Mouse (Mus musculus): ENCODE measurements around the gene Ripor3.
"Not testable (repeated sequence)": the region's sequence is repeated elsewhere in the genome, so short reads cannot be mapped to it uniquely, and the experiment has no call there.

Gene Ripor3

DNA sequence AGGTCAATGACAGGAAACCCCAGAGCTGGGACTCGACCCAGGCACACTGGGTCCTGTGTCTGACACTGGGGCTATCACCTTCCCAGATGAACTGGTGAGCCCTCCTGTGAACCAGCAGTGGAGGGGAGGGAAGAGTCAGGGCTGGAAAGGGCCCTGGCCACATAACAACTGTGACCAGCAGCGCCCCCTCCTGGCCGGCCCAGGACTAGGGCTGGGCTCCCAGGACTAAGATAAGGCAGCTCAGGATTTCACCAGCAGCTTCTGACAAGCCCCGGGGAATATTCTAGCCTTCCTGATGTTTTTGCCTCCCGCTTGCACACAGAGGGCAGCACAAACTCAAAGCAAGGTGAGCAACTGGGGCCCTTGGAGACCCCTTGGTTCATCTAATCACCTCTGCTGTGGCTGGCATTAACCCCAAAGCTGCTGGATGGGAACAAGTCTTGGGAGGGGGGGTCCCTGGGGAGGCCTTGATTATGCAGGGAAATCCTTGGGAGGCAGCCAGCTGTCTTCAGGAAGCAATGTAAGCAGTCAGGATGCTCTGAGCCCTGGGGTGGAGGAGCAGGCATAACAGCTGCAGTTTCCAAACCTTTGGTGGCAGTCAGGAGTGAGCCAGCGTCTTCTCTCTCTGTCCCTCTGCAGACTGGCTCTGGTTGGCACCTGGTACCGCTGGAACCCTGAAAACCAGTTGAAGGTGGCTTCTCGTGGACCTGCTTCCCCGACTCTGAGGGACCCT lies at the start of gene Ripor3:
Gene Ripor3 (minus strand): TSS at position 683 of the 733 bp plus-strand sequence.
- peak in 1 of 2 experiments; percentile 70 for DNase-seq (ENCODE audit: low spot score in 2 of 2)

DNA sequence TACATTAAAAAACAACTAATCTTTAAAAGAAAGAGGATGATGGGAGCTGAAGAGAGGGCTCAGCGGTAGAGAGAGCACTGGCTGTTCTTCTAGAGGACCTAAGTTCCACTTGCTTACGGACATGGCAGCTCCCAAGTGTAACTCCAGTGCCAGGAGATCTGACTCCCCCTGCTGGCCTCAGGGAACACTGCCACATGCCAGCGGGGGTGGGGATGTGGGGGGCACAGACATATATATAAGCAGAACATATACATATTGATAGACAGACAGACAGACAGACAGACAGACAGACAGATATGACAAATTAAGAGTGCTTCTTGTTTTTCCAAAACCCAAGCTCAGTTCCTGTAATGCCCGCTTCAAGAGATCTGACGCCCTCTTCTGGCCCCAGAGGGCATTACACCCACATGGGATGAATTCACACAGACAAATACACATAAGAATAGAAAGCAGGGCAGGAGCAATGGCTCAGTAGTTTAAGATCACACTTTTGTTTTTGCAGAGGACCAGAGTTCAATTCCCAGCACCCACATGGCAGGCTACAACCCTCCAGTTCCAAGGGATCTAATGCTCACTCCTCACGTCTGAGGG lies 48.9 kb upstream of the Ripor3 start:
- DNase-seq (ENCODE audit: low spot score in 2 of 2), result no peak

DNA sequence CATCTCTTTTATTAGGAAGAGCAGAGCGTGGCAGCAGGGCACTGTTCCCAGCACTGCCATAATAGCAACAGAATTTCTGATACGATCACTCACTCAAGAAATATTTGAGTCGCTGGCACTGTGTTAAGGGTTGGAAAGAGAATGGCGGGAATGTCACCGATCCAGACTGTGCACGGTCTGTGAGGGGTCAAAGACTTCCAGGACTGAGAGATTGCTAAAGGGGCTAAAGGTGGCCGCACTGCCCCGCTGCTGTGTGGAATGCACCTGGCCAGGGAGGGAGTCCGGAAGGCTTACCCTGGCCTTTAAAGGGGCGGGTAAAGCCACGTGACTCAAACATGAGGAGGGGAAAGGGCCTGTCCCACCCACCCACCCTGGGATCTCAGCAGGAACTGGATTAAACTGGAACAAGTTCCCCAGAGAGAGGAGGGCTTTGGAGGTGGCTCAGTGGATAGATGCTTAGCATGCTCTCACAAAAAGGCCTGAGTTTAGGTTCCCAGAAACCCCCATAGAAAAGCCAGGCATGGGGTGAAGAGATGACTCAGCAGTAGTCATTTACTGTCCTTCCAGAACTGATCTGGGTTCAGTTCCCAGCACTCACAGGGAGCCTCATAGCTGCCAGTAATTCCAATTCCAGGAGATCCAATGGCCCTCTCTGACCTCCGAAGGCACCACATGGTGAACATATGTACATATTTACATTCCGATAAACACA lies 48.2 kb upstream of the Ripor3 start:
- no peak for DNase-seq (ENCODE audit: low spot score in 2 of 2)

DNA sequence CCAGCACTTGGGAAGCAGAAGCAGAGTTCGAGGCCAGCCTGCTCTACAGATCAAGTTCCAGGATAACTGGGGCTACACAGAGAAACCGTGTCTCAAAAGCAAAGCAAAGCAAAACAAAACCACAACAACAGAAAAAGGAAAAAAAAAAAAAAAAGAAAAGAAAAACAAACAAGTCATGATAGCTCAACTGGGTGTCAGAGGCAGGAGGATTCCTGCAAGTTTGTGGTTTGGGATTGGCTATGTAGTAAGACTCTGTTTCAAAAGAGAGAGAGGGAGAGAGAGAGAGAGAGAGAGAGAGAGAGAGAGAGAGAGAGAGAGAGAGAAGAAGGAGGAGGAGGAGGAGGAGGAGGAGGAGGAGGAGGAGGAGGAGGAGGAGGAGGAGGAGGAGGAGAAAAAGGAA lies 47.5 kb upstream of the Ripor3 start:
- not testable (repeated sequence) for DNase-seq (ENCODE audit: low spot score in 2 of 2)

DNA sequence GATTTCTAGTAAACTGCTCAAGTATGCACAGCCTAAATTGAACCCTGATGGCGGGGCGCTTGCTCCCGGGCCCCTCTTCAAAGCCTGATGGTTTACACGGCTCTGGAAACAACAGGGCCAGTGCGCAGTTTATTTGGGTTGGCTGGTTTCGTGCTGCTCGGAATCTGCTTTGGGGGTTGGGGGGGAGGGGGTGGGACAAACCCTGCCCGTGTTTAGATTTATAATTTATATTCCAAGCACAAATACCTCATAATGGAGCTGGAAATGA lies 46.2 kb upstream of the Ripor3 start:
- no peak for DNase-seq (ENCODE audit: low spot score in 2 of 2)

DNA sequence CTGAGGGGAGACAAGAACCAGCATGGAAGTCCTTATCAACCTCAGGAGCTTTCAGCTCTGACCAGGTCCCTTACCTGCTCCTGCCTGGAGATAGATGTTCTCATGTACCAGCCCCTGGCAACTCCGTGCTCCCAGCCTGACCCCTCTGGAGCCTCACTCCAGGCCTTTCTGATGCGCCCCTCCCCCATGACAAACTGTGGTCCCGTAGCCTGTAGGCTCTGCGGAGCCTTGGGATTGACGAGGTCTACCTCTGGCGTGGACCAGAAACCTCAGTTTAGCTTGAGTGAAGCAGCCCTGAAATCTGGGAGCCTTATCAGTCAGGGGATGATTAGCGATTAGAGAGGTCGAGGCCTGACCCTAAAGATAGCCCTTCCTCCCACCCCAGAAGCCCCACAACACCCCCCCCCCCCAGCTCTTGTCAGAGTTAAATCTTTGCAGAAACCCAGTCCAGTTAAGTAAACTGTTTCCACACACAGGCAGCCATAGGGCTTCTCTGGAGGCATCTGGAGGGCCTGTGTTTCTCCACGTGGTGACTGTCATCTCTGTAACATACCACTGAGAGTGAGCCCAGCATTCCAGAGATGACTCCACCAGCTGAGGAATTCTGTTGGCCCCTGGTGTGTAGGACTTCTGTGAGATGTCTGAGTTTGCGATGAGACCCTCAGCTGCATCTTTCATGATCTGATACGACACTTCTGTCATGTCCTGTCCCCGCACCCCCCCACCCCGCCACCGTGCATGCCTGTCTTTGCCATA lies 45.7 kb upstream of the Ripor3 start:
- no peak for DNase-seq (ENCODE audit: low spot score in 2 of 2)

DNA sequence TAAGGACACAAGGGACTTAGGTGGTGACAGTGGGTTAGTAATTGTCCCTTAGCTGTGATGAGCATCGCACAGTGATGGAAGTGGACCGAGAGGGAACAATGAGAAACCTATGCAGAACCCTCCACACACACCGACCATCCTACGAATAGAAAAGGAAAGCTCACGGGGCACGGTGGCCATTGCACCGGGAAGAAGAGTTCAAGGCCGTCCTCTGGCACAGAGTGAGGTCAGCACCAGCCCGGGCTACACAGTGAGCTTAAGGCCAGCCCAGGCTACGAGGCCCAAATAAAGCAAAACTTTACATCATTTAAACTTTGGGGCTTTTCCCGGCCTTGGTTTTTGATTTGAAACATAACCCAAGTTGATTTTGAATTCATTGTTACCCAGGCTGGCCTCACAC lies 43.7 kb upstream of the Ripor3 start:
- DNase-seq (ENCODE audit: low spot score in 2 of 2), result no peak

DNA sequence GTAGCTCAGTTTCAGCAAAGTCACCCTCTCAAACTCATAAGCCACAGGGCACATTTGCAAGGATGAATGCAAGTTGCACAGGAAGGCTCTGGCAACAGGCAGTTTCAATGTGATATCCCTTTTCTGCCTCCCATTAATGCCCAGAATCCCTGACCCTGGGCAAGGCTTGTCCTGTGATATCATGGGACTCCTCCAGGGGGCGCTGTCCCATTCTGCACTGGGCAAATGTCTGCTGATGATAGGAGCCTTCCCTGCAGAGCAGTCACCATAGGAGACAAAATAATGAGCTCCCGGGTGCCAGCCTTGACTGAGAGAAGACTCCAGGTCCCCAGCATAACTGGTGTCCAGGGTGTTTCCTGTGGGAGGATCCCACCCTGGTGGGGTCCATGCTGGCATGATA lies 42.3 kb upstream of the Ripor3 start:
- DNase-seq (ENCODE audit: low spot score in 2 of 2), result peak in 1 of 2 experiments; percentile 41

DNA sequence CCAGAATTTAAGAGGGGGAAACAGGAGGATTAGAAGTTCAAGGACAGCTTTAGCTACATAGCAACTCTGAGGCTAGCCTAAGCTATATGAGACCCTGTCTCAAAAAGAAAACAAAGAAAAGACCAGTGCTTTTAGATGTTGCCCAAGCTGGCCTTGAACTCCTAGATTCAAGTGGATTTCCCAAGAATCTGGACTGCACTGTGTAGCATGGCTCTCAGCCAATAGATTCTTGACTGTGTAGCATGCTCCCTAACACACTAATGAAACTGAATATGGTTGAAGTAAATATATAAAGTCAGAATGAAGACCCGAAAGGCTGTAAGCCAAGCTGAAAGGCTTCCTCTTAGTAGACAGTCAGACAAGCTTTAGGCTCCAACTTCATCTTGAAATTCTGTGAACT lies 41.7 kb upstream of the Ripor3 start:
- no peak for DNase-seq (ENCODE audit: low spot score in 2 of 2)

DNA sequence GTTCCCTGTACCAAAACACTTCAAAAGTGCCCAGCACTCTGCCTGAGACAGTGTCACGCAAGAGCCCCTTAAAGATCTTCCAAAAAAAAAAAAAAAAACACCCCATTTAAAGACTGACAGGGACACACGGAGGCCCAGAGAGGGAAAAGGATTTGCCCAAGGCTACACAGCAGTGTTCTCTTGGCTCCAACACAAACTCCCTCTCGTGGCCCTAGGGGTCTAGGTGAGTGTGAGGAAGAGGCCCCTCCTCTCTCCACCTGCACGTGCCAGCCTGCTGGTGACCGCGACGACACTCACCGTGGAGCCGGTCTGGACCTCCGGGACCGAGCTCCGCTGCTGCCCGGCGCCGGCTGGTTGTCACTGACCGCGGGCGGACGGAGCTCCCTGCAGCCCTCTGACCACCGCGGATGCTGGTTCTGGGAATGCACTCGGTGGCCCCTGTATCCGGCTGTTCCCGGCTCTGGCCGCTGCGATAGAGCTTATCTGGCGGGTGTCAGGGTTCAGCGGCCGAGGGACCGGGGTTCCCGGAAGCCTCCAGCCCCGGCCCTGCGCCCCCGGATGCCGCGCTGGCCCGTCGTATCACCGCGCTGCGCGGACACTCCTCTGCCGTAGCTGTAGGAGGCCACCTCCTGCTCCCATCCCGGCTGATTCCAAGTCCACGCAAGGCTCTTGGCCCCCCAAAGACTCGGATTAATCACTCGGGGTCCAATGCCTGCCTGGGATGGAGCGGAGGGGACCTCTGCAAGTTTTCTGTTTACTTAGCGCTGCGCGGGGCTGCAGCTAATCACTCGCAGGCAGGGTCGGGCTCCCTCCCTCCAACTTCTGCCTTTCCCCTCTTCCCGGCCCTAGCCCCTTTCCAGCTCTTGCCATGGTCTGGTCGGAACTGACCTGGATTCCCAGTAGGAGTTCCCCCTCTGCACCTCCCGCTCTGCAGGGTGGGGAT lies 39.9 kb upstream of the Ripor3 start:
- DNase-seq (ENCODE audit: low spot score in 2 of 2), result peak in 1 of 2 experiments; percentile 16

DNA sequence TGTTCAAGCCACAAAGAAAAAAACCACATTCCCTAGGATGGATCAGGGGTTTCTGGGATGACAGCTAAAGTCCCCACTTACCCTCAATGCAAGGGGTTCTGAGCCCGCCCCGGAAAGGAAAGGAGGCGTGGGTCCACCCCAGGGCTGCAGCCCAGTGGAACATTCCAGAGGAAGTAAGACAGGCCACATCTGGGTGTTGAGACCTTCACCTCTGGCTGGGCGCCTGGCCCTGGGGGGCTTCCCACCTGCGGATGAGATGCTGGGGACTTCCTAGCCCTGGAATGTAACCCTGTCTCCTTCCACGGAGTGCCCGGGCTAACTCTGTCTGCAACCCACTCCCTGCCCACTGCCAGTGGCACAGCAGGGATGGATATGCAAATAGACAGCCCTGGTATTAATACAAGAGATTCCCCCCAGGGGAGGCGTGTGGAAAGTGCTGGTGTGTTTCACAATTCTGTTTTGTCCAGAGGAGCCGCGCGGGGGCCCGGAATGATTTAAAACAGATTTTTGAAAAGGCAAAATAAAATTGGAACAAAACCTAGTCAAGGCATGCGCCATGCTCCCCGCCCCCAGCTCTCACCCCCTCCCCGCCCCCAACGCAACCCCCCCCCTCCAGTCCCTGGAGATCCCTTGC lies 38.7 kb upstream of the Ripor3 start:
- no peak for DNase-seq (ENCODE audit: low spot score in 2 of 2)

DNA sequence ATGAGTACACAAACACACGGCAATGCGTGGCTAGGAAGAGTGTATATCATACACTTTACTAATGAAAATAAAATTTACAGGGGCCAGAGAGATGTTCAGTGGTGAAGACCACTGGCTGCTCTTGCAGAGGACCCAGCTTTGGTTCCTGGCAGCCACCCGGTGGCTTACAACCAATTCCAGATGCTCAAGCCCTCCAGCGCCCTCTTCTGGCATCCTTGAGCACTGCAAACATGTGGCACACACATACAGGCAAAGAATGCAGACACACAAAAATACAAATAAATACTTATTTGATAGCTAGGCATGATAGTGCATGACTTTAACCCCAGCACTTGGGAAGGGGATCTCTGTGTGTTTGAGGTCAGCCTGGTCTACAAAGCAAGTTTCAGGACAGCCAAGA lies 36.0 kb upstream of the Ripor3 start:
- peak in 1 of 2 experiments; percentile 30 for DNase-seq (ENCODE audit: low spot score in 2 of 2)

DNA sequence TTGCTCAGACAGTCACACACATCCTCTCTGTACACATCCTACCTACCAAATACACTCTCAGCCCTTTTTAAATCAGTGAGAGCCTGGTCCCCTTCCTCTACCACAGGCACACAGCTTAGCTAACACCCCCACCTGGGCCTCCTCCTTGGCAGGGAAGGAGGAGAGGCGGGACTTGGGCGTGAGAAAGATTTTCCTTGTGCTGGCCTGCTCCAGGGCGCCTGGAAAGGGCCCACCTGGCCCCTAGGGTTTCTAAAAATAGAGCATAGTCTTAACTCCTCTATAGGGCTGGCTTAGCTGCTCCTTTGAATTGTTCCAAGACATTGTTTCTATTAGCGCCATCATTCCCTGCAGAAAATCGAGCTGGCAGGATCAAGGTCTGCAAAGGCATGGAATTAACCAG lies 35.4 kb upstream of the Ripor3 start:
- DNase-seq (ENCODE audit: low spot score in 2 of 2), result no peak

DNA sequence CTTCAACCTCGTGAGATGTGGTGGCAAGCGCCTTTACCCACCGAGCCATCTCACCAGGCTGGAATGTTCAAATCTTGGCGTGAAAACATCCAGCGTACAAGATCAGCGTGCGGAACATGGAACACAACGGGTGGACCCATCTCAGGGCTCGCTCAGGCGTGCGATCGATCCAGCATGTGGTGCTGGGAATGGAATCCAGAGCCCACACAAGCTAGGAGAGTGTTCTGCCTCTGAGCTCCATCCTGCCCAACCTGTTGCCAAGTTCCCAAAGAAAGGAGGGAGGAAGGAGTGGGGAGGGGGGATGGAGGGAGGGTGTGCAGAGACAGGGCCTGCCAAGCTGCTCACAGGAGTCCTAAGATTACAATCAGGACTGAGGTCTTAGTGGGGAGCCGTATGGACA lies 34.9 kb upstream of the Ripor3 start:
- DNase-seq (ENCODE audit: low spot score in 2 of 2), result no peak

DNA sequence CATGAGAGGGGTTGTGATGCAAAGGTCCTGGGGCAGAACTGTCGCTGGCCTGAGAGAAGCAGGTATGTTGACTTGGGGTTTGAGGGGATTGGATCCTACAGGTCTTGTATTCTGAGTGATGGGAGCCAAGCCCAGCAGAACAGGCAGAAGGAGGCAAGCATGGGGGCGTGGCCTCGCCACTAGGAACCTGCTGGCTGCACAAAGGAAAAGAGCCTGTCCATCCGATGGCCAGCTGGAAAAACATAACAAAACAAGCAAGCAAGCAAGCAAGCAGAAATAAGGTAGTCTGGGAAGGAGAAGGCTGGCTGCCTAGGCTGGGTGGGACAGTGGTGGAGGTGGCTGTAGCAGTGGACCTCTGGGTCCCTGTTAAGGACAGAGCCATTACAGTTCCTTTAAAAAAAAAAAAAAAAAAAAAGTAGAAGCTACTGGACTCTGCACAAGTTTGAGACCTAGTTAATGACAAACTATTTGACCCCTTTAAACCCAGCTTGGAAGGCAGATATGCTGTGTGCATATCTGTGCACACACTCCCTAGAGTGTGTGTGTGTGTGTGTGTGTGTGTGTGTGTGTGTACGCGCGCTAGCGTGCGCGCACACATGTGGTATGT lies 34.4 kb upstream of the Ripor3 start:
- DNase-seq (ENCODE audit: low spot score in 2 of 2), result no peak

DNA sequence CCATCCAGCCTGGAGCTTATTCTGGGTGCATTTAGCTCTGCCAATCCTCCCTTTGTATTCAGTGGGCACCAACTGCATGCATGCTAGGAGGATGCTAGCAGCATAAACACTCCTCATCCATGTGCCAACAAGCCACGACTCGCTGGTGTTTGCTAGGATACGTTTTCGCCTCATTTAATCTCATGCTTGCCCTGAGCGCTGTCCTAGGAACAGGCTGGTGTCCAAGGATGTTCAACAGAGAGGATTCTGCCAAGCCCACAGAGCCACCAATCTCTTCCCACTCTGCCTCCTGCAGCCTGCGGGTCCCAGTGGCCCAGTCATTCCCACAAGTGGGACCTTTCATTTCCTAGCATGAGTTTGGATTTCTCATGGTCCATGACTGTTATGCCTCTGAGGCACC lies 31.6 kb upstream of the Ripor3 start:
- peak in 1 of 2 experiments; percentile 52 for DNase-seq (ENCODE audit: low spot score in 2 of 2)

DNA sequence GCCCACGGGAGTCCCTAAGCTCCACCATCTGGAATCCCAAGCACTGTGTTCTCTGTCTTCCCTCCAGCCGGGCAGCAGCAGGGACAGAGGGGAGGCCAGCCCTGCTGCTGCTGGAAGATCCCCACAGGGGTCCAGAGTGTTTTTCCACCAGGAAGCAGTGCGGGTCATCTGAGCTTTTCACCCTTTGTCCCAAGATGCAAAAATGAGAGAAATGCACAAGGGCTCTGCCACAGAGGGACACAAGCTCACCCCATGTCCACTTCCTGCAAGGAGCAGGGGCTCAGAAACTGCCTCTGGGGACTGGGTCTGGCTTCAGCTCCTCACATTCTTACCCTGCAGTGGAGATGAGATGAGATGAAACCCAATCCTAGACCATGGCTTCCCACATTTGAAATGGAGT lies 30.3 kb upstream of the Ripor3 start:
- no peak for DNase-seq (ENCODE audit: low spot score in 2 of 2)

DNA sequence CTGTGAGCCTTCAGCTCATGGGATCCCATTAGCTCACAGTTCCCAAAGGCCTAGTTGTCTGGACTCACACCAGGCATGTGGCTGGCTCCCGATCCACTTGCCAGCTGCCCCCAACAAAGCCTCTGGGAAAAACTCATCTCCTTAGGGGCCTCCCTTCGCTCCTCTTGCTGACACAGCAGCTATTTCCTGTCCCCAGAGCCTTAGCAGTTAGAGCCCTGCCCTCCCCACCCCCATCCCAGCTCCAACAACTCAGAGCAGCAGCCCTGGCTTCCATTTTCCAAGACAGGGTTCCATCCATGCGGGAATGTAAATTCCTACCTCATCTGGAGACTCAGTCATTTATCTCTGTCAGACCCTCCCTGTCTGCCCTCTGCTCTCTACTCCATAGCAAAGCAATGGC lies 26.6 kb upstream of the Ripor3 start:
- DNase-seq (ENCODE audit: low spot score in 2 of 2), result no peak

DNA sequence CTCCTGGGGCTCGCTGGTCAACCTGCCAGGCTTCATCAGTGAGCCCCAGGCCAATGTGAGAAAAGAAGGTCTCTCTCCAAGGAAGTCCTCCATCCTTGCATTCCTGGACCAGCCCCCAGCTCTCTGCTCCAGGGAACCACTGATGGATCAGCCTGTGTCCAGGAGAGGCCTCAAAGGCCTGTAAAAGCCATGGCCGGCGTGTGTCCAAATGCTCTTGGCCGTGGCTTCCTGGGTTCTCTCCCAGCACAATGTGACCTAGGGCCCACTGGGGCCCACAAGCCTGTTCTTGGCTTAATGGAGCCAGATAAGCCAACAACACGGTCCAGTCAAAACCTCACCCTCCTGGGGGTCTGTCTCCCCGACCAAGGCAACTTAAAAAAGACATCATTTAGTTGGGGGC lies 25.5 kb upstream of the Ripor3 start:
- no peak for DNase-seq (ENCODE audit: low spot score in 2 of 2)

DNA sequence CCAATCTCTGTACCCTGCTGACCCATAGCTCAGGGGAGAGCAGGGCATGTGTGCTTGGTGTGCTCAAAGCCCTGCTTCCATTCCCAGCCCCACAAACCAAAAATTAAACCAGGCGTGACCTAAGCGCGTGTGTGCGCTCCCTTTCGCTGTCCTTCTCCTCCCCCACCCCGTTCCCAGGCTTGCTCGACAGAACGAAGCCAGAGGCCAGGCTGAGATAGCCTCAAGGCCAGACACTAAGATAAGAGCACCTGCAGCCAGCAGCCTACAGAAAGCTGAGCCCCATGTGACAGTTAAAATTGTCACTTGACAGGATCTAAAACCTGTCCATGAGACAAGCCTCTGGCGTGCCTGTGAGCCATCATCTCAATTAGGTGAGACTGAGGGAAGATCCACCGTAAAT lies 23.5 kb upstream of the Ripor3 start:
- no peak for DNase-seq (ENCODE audit: low spot score in 2 of 2)

DNA sequence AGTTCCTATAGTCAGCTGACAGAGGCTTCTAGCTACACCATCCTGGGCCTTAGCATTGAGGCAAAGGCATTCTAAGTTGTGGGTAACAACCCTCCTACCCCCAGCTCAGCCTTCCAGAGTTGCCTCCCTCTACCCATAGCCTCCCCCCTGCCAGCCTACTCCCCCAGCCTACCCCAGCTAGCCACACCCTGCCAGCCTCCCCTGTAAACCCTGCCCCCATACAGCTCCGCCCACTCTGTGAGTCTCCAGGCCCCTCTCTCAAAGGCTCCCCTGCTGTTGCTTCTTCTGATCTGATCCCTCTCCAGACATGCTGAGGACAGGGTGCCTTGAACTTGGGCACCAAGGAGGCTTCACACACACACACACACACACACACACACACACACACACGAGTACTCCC lies 21.4 kb upstream of the Ripor3 start:
- DNase-seq (ENCODE audit: low spot score in 2 of 2), result no peak
